Mouse (Mus musculus) liver, postnatal 0 days (tissue): ENCODE results near the gene Tctn3. TPM values are rescaled to one million over a fixed set of nuclear protein-coding genes. Genes with fewer than 3 reads are reported as not detected.
A peak's percentile ranks its signal among the peaks of the same experiment; 100 is the strongest.

Experiments
- ATAC-seq: fragments of 200-750 bp; cut with Nextera tagmentation; 2 replicates; pipeline ENCODE4 v1.8.0; 2017; ENCODE audit warnings: mild to moderate bottlenecking, moderate library complexity
- DNase-seq: peaks from one replicate; pipeline ENCODE4 v3.0.0-alpha.2; 2016
- H3K27ac ChIP-seq: fragments of 300-500 bp; sonication (generic); 2 replicates; pipeline ENCODE4 v1.5.1; 2014; ENCODE audit warnings: antibody characterized with exemption, moderate library complexity, mild to moderate bottlenecking, low read depth
- H3K27me3 ChIP-seq: fragments of 300-500 bp; sonication (generic); 2 replicates; pipeline ENCODE4 v1.6.1; 2014; ENCODE audit warnings: low read length, control low read depth, mixed read lengths; ENCODE audit not compliant: insufficient read depth
- H3K36me3 ChIP-seq: fragments of 300-500 bp; sonication (generic); replicated peaks from 2 replicates; pipeline ENCODE4 v1.6.1; 2014; ENCODE audit warnings: mild to moderate bottlenecking, control low read depth, low read length, moderate library complexity, mixed read lengths; ENCODE audit not compliant: insufficient read depth
- H3K4me1 ChIP-seq: fragments of 300-500 bp; sonication (generic); 2 replicates; pipeline ENCODE4 v1.6.1; 2014; ENCODE audit warnings: antibody characterized with exemption, mild to moderate bottlenecking, control low read depth; ENCODE audit not compliant: insufficient read depth
- H3K4me2 ChIP-seq: fragments of 300-500 bp; sonication (generic); 2 replicates; pipeline ENCODE4 v1.6.1; 2014; ENCODE audit warnings: low read depth, mild to moderate bottlenecking, low read length, moderate library complexity, mixed read lengths
- H3K4me3 ChIP-seq: fragments of 300-500 bp; sonication (generic); 2 replicates; pipeline ENCODE4 v1.5.1; 2014; ENCODE audit warnings: low read depth, low read length
- H3K9ac ChIP-seq: fragments of 300-500 bp; sonication (generic); replicated peaks from 2 replicates; pipeline ENCODE4 v1.6.1; 2014; ENCODE audit warnings: mild to moderate bottlenecking, moderate library complexity
- H3K9me3 ChIP-seq: fragments of 300-500 bp; sonication (generic); 2 replicates; pipeline ENCODE4 v1.6.1; 2016; ENCODE audit warnings: mild to moderate bottlenecking, control low read depth, low read length, mixed read lengths
- CTCF ChIP-seq: sonication (generic); IDR thresholded peaks from 2 replicates; pipeline ENCODE4 v1.5.1; 2016; ENCODE audit warnings: antibody characterized with exemption, low read depth
- EP300 ChIP-seq: IDR thresholded peaks from 2 replicates; pipeline ENCODE4 v1.6.1; 2016; ENCODE audit warnings: antibody characterized with exemption, low read depth, mild to moderate bottlenecking
- WGBS: fragments of 180-500 bp; shearing (Covaris S2); extraction: QIAGEN DNeasy Blood & Tissue Kit; methylation state at CpG from one replicate; pipeline ENCODE4 v1.1.7; 2014; ENCODE audit not compliant: insufficient replicate concordance; 5-methylcytosine and 5-hydroxymethylcytosine counted together
- polyA plus RNA-seq: library from polyadenylated mRNA; unstranded; fragments of >200 nt; fragmentation: Nextera tagmentation; extraction: Ambion mirVana; gene quantifications from 2 replicates; pipeline ENCODE4 v1.2.1, GENCODE M21; 2015

The Tctn3 gene
- polyA plus RNA-seq, 1 experiment from 2014 or later = 1.8 TPM

DNA sequence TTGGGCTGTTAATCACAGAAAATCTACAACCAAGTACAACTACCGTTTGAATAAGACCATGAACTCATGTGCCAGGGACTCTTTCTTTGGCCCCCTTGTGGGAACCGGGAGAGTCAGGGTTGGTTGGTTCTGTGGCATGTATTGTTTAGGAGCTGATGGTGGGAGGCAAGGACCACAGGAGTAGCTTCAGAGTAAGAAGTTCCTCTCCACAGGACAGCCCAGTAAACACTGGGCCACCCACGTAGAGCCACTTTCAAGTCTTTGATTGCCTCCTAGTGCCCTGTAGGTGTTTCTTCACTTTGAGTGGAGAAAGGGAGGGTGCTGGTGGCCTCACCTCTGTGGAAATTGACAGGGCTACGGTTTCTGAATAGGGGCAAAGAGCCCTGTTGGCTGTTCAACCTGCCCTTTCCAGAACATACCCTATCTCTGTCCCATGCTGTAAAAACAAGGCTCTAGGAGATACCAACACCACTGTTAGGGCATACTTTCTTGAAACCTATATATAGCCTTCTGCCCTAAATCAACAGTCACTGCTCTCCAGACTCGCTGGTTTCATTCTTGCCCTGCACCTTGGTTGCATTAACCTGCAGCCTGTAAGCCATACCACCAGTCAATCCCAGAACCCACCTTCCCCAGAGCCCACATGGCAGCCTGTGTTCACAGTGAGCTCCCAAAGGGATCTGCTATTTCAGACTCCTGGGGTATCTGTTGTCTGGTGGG is 63.1 kb downstream of the Tctn3 start:
- WGBS = 51% methylated on average over 5 of the region's 5 CpGs
- TF ChIP-seq CTCF (peak; percentile 7; the same call in 1 of the 2 replicates), EP300 (no peak)
- Histone ChIP-seq H3K4me2 (no peak overlapping the region), H3K4me3 (no peak overlapping the region), H3K27ac (no peak overlapping the region), H3K9me3 (no peaks in the 10 kb centered on the region), H3K27me3 (no peaks in the 10 kb centered on the region), H3K36me3 (peaks cover 17% of the 10 kb centered on the region; the same call in 1 of the 2 replicates), H3K4me1 (peaks cover 8% of the 10 kb centered on the region; the same call in 1 of the 2 replicates), H3K9ac (no peak overlapping the region)
- no peak for ATAC-seq
- no peak for DNase-seq

- Histone ChIP-seq H3K9ac (no peak overlapping the region), H3K36me3 (peaks cover 17% of the 10 kb centered on the region; the same call in 1 of the 2 replicates), H3K4me2 (no peak overlapping the region), H3K27ac (no peak overlapping the region), H3K4me3 (no peak overlapping the region), H3K9me3 (no peaks in the 10 kb centered on the region), H3K4me1 (peaks cover 4% of the 10 kb centered on the region; the same call in 1 of the 2 replicates), H3K27me3 (no peaks in the 10 kb centered on the region)
- DNase-seq = no peak
- ATAC-seq = no peak
- TF ChIP-seq EP300 (no peak), CTCF (no peak)
- 88% methylated on average over 6 of the region's 6 CpGs for WGBS
Measured at GRCm38 (mm10) chr19:40548386-40548785, 63.6 kb downstream of the Tctn3 start.

Other genes with a start within 250 kb of the Tctn3 start
- gene Sorbs1, start 98.5 kb downstream of the Tctn3 start, polyA plus RNA-seq = 28.2 and 30.4 TPM in 2 replicates
- gene Aldh18a1, start 23.8 kb downstream of the Tctn3 start, polyA plus RNA-seq = 8.1 and 9.1 TPM in 2 replicates
- 5.1 and 5.7 TPM in 2 replicates for gene Entpd1, start 133 bp upstream of the Tctn3 start, polyA plus RNA-seq
- 1.2 and 1.3 TPM in 2 replicates for gene Cc2d2b, start 136.5 kb upstream of the Tctn3 start, polyA plus RNA-seq
- 2.5 and 2.9 TPM in 2 replicates for gene Ccnj, start 219.0 kb upstream of the Tctn3 start, polyA plus RNA-seq